Mouse (Mus musculus): ENCODE data around the gene Nradd.

Nradd gene

DNA sequence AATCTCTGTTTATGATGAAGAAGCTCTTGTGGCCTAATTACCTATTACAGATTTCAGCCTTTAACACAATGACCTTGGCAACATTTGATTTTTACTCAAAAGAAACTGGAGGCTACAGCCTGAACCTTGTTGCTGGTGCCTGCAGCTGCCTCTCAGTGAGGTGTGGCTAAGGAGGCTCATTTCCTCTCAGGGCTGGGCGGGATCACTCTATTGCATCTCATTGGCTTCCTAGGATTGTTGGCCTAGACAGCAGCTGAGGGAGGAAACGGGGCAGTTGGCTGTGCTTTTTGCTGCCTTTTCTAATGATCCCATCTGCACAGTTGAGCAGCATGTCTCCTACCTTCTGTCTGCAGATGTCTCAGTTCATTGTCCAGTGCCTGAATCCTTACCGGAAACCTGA lies 7.2 kb downstream of the Nradd start:
- no peak for DNase-seq (ENCODE audit: low read depth, low spot score)

DNA sequence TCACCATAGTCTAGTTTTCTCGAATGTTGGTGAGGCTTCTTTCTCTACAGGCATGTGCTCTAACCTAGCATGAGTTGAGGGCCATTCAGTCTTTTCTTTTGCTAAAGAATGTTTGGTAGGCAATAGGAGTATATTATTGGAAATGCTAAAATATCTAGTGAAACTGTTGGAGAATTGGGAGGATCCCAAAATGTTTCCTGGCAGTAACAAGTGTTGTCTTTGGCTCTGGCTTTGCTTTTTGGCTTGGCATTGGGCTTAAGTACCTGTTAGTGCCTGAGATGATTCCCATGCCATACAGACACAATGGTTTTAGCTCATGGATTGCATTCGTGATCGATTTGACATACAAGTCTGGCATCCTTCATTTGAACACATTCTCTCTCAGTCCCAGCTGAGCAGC lies 12.8 kb downstream of the Nradd start:
- DNase-seq (ENCODE audit: low read depth, low spot score), result no peak

- DNase-seq (ENCODE audit: low read depth, low spot score), result no peak
Measured at GRCm38 (mm10) chr9:110583521-110583920, 40.7 kb downstream of the Nradd start.

DNA sequence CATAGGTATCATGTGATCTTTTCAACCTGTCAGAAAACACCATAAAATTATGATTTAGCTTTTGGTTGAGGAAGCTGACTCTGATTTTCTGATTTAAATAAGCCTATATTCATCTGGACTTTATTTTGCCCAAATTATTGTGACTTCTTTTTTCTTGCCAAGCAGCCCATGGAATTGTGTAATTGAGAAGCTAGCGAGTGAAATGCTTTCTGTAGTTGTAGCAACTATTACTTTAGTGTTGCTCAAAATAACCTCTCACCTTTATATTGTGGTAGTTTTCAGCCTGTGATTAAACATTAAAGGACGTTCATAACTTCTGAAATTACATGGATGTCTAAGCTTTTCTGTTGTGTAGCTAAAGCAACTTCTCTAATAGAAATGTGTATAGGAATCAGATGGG lies 42.1 kb downstream of the Nradd start:
- no peak for DNase-seq (ENCODE audit: low read depth, low spot score)
